Mouse (Mus musculus) spleen, adult 2 months (tissue): Measurements from ENCODE around the gene Gm21119.
"Not testable (repeated sequence)": the region's sequence is repeated elsewhere in the genome, so short reads cannot be mapped to it uniquely, and the experiment has no call there.

Experiments
- CTCF ChIP-seq: fragments of 200-500 bp; IDR thresholded peaks from 2 replicates; pipeline ENCODE4 v1.5.1; 2011; ENCODE audit warnings: mild to moderate bottlenecking, inconsistent platforms; ENCODE audit not compliant: insufficient read depth, insufficient read length, insufficient replicate concordance; ENCODE audit errors: extremely low read depth
- POLR2A ChIP-seq: fragments of 200-500 bp; IDR thresholded peaks from 2 replicates; pipeline ENCODE4 v1.6.1; 2011; ENCODE audit warnings: low read depth, low read length, inconsistent platforms

DNA sequence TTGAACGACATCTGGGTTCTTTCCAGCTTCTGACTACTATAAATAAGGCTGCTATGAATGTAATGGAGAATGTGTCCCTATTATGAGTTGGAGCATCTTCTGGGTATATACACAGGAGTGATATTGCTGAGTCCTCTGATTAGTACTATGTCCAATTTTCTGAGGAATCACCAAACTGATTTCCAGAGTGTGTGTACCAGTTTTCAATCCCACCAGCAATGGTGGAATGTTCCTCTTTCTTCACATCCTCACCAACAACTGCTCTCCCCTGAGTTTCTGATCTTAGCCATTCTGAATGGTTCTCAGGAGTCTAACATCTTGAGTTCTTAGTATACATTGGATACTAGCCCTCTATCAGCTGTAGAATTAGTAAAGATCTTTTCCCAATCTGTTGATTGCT lies 16.0 kb downstream of the Gm21119 start:
- not testable (repeated sequence) for TF ChIP-seq CTCF, POLR2A
